Mouse (Mus musculus) ES-Bruce4 (cell line): Measurements from ENCODE around the gene Ndufb4. TPM values are rescaled to one million over a fixed set of nuclear protein-coding genes. Genes with fewer than 3 reads are reported as not detected.
"Not testable (repeated sequence)": the region's sequence is repeated elsewhere in the genome, so short reads cannot be mapped to it uniquely, and the experiment has no call there.

Experiments
- H3K27ac ChIP-seq: 2 replicates; pipeline ENCODE4 v1.5.1; 2012; ENCODE audit warnings: low read length, inconsistent platforms; ENCODE audit not compliant: insufficient read depth
- H3K27me3 ChIP-seq: 2 replicates; pipeline ENCODE4 v1.6.1; 2012; ENCODE audit warnings: mild to moderate bottlenecking, low read length, inconsistent platforms; ENCODE audit not compliant: control insufficient read depth, poor library complexity, insufficient read depth, severe bottlenecking
- H3K36me3 ChIP-seq: 2 replicates; pipeline ENCODE4 v1.6.1; 2012; ENCODE audit warnings: inconsistent platforms, mild to moderate bottlenecking, low read length, moderate library complexity; ENCODE audit not compliant: control insufficient read depth, poor library complexity, insufficient read depth, severe bottlenecking
- H3K4me1 ChIP-seq: one replicate; pipeline ENCODE4 v1.8.1; 2011; ENCODE audit warnings: low read length; ENCODE audit not compliant: control insufficient read depth, insufficient read depth
- H3K4me3 ChIP-seq: 2 replicates; pipeline ENCODE4 v1.5.1; 2011; ENCODE audit warnings: low read depth, mild to moderate bottlenecking, low read length
- H3K9ac ChIP-seq: 2 replicates; pipeline ENCODE4 v1.6.1; 2012; ENCODE audit warnings: low read depth, mild to moderate bottlenecking, inconsistent platforms; ENCODE audit not compliant: poor library complexity, severe bottlenecking
- H3K9me3 ChIP-seq: replicated peaks from 2 replicates; pipeline ENCODE4 v1.6.1; 2012; ENCODE audit warnings: mild to moderate bottlenecking, low read length, inconsistent platforms; ENCODE audit not compliant: control insufficient read depth, poor library complexity, insufficient read depth, severe bottlenecking
- CTCF ChIP-seq: IDR thresholded peaks from one replicate; pipeline ENCODE4 v1.8.1; 2011; ENCODE audit warnings: low read depth, low read length
- EP300 ChIP-seq: IDR thresholded peaks from 2 replicates; pipeline ENCODE4 v1.6.1; 2011; ENCODE audit warnings: low read depth, low read length; ENCODE audit not compliant: insufficient read depth
- POLR2A ChIP-seq: IDR thresholded peaks from one replicate; pipeline ENCODE4 v1.8.1; 2011; ENCODE audit warnings: low read length; ENCODE audit not compliant: insufficient read depth
- polyA plus RNA-seq: library from polyadenylated mRNA; stranded (reverse); fragments of >200 nt; gene quantifications from 2 replicates; pipeline ENCODE4 v1.2.4, GENCODE M21; 2011; ENCODE audit warnings: low read depth; ENCODE audit not compliant: missing spikeins, insufficient read depth, insufficient read length

Ndufb4 gene
- polyA plus RNA-seq, 1 experiment = 93.9 TPM

DNA sequence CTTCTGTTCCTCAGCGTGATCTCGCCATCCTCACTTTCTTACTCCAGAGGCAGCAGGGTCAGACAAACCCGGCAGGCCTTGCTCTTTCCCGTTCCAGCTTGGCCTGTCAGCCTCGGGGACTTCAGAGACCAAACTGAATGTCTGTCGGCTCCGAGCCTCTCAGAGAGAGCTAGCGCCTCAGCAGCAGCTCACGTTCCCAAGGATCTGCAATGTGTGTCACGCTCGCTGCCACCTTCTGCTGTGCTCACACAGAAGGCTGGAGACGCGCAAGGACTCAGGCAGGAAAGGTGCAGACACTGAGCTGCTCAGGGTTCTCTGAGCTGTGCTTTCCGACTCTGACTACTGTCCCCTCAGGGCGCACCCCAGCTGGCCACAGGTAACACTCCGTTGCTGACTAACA is 7.2 kb downstream of the Ndufb4 start:
- H3K4me3 ChIP-seq = no peak overlapping the region

DNA sequence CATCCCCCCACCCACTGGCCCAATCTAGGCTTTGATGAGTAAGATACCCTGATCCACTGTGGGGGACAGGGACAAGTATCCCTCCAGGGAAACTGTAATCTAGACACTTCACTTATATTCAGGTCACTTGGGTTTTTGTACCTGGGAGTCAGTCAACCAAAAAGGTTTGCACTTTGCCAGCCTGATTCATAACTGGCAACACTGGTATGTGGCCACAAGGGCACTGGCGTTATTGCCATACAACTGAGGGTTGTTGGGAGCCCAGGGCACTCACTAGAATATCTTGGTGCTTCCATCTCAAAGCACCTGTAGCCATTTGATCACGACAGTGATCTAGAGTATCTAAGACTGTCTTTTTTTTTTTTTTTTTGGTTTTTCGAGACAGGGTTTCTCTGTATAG is 8.5 kb downstream of the Ndufb4 start:
- Histone ChIP-seq H3K27me3 (no peaks in the 10 kb centered on the region), H3K9ac (no peak overlapping the region), H3K4me1 (peaks cover 1% of the 10 kb centered on the region), H3K27ac (no peak overlapping the region), H3K36me3 (peaks cover 16% of the 10 kb centered on the region), H3K9me3 (no peaks in the 10 kb centered on the region), H3K4me3 (no peak overlapping the region)
- TF ChIP-seq POLR2A = no peak
- no peak for TF ChIP-seq EP300
- TF ChIP-seq CTCF = no peak

More for the DNA sequence above, 7.2 kb downstream of the Ndufb4 start:
- Histone ChIP-seq H3K4me1 (peaks cover 1% of the 10 kb centered on the region), H3K27me3 (no peaks in the 10 kb centered on the region), H3K27ac (no peak overlapping the region), H3K9ac (no peak overlapping the region), H3K9me3 (no peaks in the 10 kb centered on the region), H3K36me3 (peaks cover 16% of the 10 kb centered on the region)
- TF ChIP-seq EP300 (no peak), POLR2A (no peak), CTCF (no peak)

- H3K9me3 ChIP-seq = no peaks in the 10 kb centered on the region
- H3K4me3 ChIP-seq = no peak overlapping the region
- TF ChIP-seq POLR2A (no peak), EP300 (no peak), CTCF (no peak)
- peaks cover 1% of the 10 kb centered on the region for H3K4me1 ChIP-seq
- H3K9ac ChIP-seq = no peak overlapping the region
- H3K36me3 ChIP-seq = peaks cover 16% of the 10 kb centered on the region
- H3K27me3 ChIP-seq = no peaks in the 10 kb centered on the region
- no peak overlapping the region for H3K27ac ChIP-seq
Measured at GRCm38 (mm10) chr16:37645211-37645610, 9.0 kb downstream of the Ndufb4 start.

DNA sequence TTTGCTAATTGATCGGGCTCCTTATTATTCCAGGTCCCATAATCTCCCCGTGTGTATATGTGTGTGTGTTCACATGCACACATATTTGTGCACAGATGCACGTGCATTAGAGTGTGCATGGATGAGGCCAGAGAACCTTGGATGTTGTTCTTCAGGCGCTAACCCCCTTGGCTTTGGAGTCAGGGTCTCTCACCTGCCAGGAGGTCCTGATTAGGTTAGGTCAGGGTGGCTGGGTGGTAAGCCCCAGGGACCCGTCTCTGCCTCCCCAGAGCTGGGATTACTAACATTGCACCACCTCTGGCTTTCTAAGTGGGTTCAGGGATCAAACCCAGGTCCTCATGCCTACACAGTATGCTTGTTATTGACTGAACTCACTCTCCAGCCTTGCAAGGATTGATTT is 9.8 kb downstream of the Ndufb4 start:
- Histone ChIP-seq H3K9me3 (no peaks in the 10 kb centered on the region), H3K27ac (no peak overlapping the region), H3K36me3 (peaks cover 16% of the 10 kb centered on the region), H3K4me3 (no peak overlapping the region), H3K27me3 (no peaks in the 10 kb centered on the region), H3K4me1 (peaks cover 1% of the 10 kb centered on the region), H3K9ac (no peak overlapping the region)
- TF ChIP-seq CTCF (no peak), EP300 (no peak), POLR2A (no peak)

DNA sequence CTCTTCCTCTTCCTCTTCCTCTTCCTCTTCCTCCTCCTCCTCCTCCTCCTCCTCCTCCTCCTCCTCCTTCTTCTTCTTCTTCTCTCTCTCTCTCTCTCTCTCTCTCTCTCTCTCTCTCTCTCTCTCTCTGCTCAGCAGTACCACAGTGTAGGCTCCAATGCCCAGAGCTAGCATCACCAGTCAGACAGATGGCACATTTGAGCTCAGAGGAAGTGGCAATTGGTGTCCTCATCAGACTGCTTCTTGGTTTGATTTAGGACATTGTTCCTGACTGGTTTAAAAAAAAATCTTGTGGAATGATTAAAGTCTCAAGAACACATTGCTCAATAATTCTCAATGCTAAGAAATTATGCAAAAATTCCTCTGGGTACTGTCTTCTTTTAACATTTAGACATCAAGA is 13.7 kb downstream of the Ndufb4 start:
- not testable (repeated sequence) for H3K9me3 ChIP-seq, H3K9ac ChIP-seq, H3K4me1 ChIP-seq, H3K36me3 ChIP-seq, H3K4me3 ChIP-seq, H3K27ac ChIP-seq, H3K27me3 ChIP-seq

GRCm38 (mm10) chr16:37637802-37638201 is 16.5 kb downstream of the Ndufb4 start:
- TF ChIP-seq EP300 = no peak
- TF ChIP-seq CTCF = no peak
- TF ChIP-seq POLR2A = no peak

DNA sequence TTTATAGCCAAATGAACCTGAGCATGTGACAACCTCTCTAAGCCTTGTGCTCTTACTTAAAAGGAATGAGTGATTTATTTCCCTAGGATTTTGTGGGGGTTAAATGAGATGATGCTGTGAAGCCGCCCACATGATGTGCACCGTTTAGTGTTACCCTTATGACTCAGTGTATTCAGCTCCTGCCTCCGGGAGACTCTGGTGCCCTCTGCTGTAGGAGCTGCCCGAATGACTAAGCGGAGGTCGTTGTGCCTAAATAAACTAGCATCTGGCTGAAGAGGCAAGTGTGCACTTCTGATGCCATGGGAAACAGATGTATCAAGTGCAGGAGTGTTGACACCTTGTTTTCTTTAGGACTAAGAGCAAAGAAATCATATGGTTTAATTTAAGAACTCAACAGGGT is 18.1 kb downstream of the Ndufb4 start:
- Histone ChIP-seq H3K36me3 (no peaks in the 10 kb centered on the region), H3K9me3 (no peaks in the 10 kb centered on the region), H3K27me3 (no peaks in the 10 kb centered on the region; the same call in 1 of the 2 replicates), H3K27ac (no peak overlapping the region), H3K9ac (no peak overlapping the region), H3K4me1 (no peaks in the 10 kb centered on the region), H3K4me3 (no peak overlapping the region)
- TF ChIP-seq CTCF = peak; percentile 57
- TF ChIP-seq EP300 = no peak

More at GRCm38 (mm10) chr16:37637802-37638201, 16.5 kb downstream of the Ndufb4 start:
- H3K4me1 ChIP-seq = no peaks in the 10 kb centered on the region
- H3K4me3 ChIP-seq = no peak overlapping the region
- no peaks in the 10 kb centered on the region for H3K9me3 ChIP-seq
- H3K27me3 ChIP-seq = no peaks in the 10 kb centered on the region
- no peak overlapping the region for H3K9ac ChIP-seq
- no peaks in the 10 kb centered on the region for H3K36me3 ChIP-seq
- H3K27ac ChIP-seq = no peak overlapping the region
